Mouse (Mus musculus) kidney, adult 2 months (tissue): ENCODE results near the gene Smo.

Experiments used
- CTCF ChIP-seq: fragments of 200-500 bp; conservative IDR thresholded peaks from 2 replicates; pipeline ENCODE4 v1.5.1; 2011; ENCODE audit warnings: low read depth, mild to moderate bottlenecking, control low read depth, low read length, moderate library complexity, mixed read lengths; ENCODE audit not compliant: insufficient read depth, insufficient read length
- POLR2A ChIP-seq: fragments of 200-500 bp; IDR thresholded peaks from one replicate; pipeline ENCODE4 v1.6.1; 2011; ENCODE audit warnings: low read depth, low read length, control low read depth

GRCm38 (mm10) chr6:29695290-29695674 lies 40.0 kb upstream of the Smo start:
- TF ChIP-seq CTCF (no peak), POLR2A (no peak)
